Mouse (Mus musculus) lung, postnatal 4 days (tissue): ENCODE data around the gene Bace2.

Experiments
- DNase-seq, 2 experiments: peaks; one replicate each; pipeline ENCODE4 v3.0.0; 2021

Gene Bace2

DNA sequence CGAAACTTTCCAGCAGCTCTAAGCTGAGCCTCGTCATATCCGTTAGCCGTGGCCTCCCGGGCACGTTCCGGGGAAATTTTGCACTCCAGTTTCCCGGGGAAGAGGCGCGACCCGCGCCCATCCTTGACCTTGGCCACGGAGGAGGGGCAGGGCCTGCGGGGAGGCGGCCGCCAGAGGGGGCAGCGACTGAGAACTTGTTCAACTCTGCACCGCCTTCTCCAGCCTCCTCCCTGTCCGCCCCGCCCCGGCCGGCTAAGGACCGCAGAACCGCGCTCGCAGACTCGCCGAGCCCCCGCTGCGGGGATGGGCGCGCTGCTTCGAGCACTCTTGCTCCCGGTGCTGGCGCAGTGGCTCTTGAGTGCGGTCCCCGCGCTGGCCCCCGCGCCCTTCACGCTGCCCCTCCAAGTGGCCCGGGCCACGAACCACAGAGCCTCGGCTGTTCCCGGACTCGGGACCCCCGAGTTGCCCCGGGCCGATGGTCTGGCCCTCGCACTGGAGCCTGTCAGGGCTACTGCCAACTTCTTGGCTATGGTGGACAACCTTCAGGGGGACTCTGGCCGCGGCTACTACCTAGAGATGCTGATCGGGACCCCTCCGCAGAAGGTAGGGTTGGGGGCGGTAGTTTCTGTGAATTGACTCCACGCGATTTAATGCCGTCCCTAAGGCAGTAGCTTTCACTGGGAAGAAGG, at the start of gene Bace2:
Gene Bace2, plus strand, starts transcription at position 244 of the 689 bp plus-strand sequence.
- DNase-seq, result peak; percentile 84 to 85

GRCm38 (mm10) chr16:97307594-97307993, 48.9 kb upstream of the Bace2 start:
- no peak for DNase-seq

- no peak for DNase-seq
Measured at GRCm38 (mm10) chr16:97309796-97310569, 46.6 kb upstream of the Bace2 start.

GRCm38 (mm10) chr16:97310570-97310846, 46.0 kb upstream of the Bace2 start:
- DNase-seq, result no peak

GRCm38 (mm10) chr16:97312960-97313686, 43.4 kb upstream of the Bace2 start:
- DNase-seq, result peak in 1 of 2 experiments; percentile 73

- DNase-seq, result no peak
Measured at GRCm38 (mm10) chr16:97321576-97321975, 35.0 kb upstream of the Bace2 start.

GRCm38 (mm10) chr16:97322604-97323003, 33.9 kb upstream of the Bace2 start:
- DNase-seq, result no peak

DNA sequence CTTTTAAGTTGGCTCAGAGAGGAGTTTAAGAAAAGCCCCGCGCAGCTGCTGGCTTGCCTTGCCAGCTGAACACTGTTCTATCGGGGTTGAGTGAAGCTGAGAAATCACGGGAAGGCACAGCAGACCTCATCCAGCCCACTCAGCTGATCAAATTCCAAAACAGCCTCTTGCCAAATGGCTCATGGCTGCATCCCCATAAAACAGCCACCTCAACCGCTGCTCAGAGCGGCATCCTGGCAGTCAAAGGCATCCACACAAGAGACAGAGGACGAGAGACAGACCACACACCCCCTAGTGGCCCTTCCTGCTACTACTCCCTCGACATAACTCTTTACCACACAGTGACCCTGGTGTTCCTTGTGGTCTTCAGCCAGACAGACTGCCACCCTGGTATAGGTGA, 30.6 kb upstream of the Bace2 start:
- DNase-seq, result peak in 1 of 2 experiments; percentile 30

DNA sequence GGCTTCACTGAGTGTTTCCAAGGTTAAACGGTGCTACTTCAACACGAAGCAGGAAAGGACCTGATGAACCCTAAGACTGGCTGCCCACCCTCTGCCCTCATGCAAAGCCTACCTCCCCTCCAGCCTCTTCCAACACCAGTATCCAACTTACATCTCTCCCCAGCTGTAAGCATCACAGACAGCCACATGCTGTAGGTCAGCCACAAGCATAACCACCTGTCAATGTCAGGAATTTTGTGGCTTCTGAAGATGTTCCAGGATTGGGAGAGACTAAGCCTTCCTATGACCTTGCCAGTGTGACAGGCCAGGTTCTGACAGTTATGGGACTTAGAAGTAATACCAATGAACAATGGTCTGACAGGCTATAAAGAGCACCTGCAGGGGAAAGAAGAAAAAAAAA, 27.9 kb upstream of the Bace2 start:
- no peak for DNase-seq

GRCm38 (mm10) chr16:97353013-97353412, 3.5 kb upstream of the Bace2 start:
- no peak for DNase-seq

DNA sequence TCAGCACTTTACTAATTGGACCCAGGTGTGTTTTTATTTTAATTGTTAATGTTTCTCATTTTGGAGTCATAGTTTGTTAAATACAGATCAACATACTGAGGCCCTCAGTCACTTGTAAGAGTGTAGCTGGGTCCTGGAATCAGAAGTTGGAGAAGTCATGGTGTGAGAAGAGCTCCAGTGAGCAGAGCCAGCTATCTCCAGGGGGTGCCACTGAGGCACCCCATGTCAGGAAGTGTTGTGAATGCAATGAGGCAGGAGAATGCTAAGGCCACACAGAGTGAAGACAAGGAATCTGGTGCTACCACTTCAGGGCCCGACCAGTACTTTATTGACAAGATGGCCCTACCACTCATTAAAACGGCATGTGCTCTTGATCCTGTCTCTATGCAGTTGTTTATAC, 1.9 kb upstream of the Bace2 start:
- DNase-seq, result no peak

- peak; percentile 65 to 82 for DNase-seq
Measured at GRCm38 (mm10) chr16:97357188-97357821, 763 bp downstream of the Bace2 start.

DNA sequence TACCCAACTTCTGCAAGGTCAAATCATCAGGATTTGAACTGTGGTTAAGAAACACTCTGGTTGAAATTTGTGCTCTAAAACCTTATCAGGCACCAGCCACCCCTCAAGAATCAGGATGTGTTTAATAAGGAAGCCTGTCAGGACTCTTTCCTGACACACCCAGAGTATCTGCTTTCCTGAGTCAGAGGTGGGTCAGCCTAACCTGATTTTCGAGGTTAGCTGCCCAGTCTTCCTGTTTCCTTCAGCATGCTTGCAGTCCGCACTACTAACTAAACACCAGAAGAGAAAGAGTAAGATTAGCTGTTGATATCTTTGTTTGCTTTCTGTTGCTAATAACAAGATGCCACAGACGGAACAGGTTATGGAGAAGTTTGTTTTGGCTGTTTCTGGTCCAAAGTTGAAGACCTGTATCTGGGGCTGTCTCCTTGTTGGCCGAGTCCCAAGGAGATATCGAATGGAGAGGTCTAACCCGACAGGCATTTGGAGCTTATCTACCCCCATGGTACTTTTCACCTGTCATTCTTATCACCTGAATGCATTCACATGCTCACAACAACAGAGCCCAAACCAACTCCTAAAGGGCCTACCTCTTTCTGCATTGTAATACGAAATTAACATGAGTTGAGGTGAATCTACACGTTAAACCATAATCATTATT, 5.8 kb downstream of the Bace2 start:
- no peak for DNase-seq

GRCm38 (mm10) chr16:97366141-97366540, 9.6 kb downstream of the Bace2 start:
- DNase-seq, result no peak

GRCm38 (mm10) chr16:97370258-97370657, 13.7 kb downstream of the Bace2 start:
- no peak for DNase-seq

DNA sequence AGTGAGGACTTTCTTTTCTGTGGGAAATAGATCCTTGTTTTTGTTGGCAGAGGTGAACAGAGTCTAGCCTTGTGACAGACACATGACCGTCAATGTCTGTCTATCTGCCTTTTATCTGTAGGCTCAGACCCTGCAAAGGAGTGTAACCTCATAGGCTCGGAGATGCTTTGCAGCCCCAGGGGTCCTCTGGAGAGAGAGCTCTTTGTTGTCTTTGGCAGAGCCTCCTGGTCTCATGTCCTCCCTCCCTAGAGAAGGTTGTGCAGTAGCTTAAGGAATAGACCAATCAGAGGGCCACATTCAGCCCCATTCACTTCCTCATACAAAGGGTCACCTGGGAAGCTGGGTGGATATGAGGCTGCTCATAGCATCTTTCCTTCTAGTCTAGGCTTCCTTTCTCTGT, 31.4 kb downstream of the Bace2 start:
- DNase-seq, result no peak

GRCm38 (mm10) chr16:97391289-97391688, 34.7 kb downstream of the Bace2 start:
- peak; percentile 7 to 60 for DNase-seq

DNA sequence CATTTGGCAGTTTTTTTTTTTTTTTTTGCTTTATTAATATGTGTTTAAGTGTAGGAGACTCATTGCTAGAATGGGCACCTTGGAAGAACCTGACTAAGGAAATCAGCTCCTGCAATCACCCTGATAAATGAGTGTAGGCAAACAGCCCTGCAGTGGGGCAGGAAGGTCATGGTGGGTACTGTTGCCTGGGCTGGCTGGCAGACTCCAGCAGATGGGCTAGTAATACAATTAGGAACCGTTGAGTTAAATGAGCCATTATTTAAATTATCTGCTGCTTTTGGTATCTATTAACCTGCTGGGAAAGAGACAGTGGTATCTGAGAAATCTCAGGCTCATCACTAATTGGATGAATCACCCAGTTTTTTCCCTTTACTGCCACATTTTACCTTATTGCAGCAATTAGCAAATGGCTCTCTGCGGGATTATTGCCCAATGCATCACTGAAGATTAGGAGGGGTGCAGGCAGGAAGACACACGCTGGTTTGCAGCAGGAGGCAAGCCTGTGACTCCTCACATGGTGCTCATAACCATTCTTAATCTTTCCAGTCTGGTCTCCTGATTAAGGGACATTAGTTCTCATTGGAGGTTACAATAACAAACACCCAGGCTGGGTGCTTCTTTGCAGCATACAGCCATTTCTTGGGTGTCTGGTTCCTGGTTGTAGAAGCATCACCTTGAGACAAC, 35.3 kb downstream of the Bace2 start:
- no peak for DNase-seq

DNA sequence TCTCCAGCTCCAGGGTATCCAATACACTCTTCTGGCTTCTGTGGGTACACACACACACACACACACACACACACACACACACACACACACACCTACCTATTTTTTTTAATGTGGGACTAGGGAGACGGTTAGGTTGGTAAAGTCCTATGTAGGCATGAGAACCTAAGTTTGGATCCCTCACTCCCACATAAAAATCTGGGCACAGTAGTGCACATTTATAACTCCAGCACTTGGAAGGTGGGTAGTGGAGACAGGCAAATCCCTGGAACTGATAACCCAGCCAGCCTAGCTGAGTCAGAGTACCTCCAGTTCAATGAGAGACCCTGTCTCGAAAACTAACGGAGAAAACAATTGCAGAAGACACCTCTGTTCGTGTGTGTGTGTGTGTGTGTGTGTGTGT, 39.9 kb downstream of the Bace2 start:
- DNase-seq, result no peak

GRCm38 (mm10) chr16:97397945-97398531, 41.5 kb downstream of the Bace2 start:
- DNase-seq, result no peak

DNA sequence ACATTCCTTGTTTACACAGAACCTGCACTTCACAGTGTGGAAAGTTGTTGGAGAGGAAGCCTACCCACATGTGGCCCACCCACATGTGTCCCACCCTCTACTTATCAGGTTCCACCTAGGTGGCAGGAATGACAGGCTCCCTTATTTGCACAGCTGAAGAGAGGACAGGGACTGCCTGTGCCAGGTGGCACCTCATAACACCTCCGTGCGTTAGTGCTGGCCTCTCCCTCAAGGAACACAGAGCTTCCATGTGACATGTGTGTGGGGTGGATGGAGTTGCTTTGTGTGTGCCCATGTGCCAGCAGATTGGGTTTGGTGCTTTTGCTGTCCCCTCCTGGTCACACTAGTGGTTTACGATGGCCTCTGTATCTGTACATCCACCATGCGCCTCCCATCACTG, 43.4 kb downstream of the Bace2 start:
- no peak for DNase-seq

- DNase-seq, result no peak
Measured at GRCm38 (mm10) chr16:97401741-97402140, 45.2 kb downstream of the Bace2 start.
